Mouse (Mus musculus) urinary bladder, adult 2 months (tissue): ENCODE data around the gene Rab8b. TPM values are rescaled to one million over a fixed set of nuclear protein-coding genes. Genes with fewer than 3 reads are reported as not detected.
"Not testable (repeated sequence)": the region's sequence is repeated elsewhere in the genome, so short reads cannot be mapped to it uniquely, and the experiment has no call there.

Source experiments
- DNase-seq: peaks from one replicate; pipeline ENCODE4 v3.0.0; 2022; ENCODE audit warnings: low spot score
- polyA plus RNA-seq: library from polyadenylated mRNA; depleted of rRNA; stranded (reverse); fragments of >200 nt; gene quantifications from 2 replicates; pipeline ENCODE4 v1.2.3, GENCODE M21; 2012

Rab8b gene
- polyA plus RNA-seq, 1 experiment = 18.9 TPM

- DNase-seq = no peak
Observed at GRCm38 (mm10) chr9:66917216-66917891, 2.1 kb downstream of the Rab8b start.

GRCm38 (mm10) chr9:66915869-66916785, 3.4 kb downstream of the Rab8b start:
- no peak for DNase-seq

DNA sequence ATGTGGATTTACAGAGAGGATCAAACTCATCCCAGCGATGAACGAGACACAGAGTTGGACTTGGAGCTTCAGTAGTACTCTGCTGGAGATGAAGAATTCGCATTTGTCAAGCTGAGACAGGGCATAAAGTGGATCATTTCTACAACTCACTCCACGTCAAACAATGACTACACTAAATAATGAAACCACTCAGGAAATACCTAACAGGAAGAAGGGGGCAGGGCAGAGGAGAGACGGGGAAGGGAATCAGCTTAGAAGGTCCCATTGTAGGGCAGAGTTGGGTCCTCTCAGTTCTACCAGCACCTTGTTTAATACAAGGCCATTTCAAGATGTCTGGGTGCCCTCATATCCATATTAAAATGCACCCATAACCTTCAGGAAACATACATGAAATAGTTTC, 4.1 kb downstream of the Rab8b start:
- no peak for DNase-seq

GRCm38 (mm10) chr9:66914540-66914939, 4.9 kb downstream of the Rab8b start:
- no peak for DNase-seq

GRCm38 (mm10) chr9:66913254-66913934, 6.1 kb downstream of the Rab8b start:
- DNase-seq = not testable (repeated sequence)

DNA sequence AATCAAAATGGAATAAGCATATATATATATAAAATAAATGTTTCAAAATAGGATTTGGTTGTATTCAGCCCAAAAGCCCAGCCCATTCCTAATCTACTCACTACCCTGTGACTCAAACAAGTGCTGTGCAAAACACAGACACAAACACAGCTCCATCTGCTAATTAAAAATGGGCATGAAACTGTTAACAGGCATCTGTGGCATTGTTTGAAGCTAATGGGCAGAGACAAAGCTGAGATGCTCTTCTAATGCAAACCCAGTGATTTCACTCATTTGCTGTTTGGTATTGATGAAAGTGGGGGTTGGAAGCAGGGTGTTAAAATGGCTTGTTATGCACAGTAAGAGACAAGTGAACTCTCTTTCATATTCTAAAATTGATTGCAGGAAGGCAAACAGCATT, 7.2 kb downstream of the Rab8b start:
- DNase-seq = no peak

DNA sequence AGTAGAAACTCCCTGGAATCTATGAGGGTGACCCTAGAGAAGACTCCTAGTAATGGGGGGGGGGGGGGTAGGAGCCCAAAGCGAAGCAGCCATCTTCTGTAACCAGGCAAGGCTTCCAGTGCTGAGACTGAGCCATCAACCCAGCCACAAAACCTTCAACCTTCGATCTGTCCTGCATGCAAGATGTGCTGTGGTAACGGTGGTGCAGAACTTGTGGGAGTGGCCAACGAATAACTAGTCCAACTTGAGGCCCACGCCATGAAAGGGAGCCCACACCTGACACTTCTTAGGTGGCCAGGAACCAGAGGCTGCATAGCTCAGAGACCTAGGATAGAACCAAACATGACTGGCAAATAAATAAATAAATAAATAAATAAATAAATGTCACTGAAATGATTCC, 8.8 kb downstream of the Rab8b start:
- no peak for DNase-seq

DNA sequence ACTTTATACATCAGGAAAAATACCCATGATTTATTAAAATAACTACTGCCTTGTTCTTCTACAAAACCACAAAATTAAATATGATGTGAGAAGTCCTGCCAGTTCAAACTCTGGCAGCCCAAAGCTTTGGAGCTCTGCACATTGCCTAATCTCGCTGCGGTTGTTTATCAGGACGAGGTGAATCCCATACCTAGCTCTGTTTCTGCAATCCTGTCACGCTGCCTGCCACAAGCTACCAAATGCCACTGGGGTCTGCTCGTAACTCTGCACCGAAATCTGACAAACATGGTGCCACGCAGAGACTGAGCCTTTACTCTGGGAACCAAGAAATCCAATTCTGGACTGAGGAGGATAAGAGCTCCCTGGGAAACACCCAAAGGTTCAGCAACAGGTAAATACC, 9.6 kb downstream of the Rab8b start:
- DNase-seq = no peak

- DNase-seq = no peak
Observed at GRCm38 (mm10) chr9:66907746-66908397, 11.6 kb downstream of the Rab8b start.

DNA sequence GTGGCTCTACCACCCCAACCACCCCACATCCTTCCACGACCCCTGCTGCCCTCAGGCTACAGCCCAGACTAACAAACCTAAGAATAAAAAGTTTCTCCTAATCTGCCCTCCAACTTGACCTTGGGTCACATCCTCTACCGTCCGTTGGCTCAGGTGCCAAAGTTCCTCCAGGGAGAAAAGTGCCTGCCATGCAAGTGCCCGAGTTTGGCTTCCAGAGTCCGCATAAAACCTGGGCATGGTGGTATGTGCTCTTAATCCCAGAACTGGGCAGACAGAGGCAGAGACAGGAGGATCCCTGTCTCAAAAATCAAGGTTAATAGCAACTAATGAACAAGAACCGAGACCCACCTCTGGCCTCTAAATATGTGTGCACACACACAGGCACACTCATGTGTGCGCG, 12.4 kb downstream of the Rab8b start:
- no peak for DNase-seq

DNA sequence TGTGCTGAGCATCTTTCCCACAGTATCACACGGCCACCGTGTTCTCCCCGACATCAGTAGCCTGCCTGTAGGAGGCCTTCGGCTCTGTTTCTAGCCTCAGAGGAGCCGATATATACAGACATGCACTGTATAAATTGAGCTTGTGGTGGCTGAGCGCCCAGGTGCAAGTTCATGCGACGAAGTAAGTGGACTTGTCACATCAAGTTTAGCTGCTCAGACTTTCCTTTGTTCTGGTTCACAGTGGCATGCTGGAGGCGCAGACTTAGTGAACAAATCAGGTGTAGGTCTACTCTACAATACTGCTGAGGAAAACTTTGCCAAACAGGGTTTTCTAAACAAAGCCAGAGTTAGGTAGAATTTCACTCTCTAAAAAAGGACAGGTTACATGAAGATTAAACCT, 13.5 kb downstream of the Rab8b start:
- DNase-seq = no peak

- no peak for DNase-seq
Observed at GRCm38 (mm10) chr9:66899526-66899925, 20.0 kb downstream of the Rab8b start.

GRCm38 (mm10) chr9:66899072-66899471, 20.4 kb downstream of the Rab8b start:
- no peak for DNase-seq

DNA sequence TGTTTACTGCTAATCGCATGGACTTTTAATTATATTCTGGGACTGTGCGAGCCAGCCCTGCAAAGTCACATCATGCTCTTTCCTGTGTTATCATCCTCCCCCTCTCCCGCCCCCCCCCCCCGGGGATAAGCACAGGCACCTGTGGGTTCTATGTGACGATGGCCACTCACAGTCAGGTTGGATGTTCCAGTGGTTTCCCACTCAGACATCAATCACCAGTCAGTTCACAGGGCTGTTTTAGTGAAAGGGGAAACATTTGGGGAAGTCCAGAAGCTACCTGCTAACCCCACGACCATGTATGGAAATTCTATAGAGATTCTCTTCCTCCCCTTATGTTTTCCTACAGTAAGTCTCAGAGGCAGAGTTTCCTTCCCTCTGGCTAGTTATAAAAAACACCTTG, 21.6 kb downstream of the Rab8b start:
- no peak for DNase-seq

DNA sequence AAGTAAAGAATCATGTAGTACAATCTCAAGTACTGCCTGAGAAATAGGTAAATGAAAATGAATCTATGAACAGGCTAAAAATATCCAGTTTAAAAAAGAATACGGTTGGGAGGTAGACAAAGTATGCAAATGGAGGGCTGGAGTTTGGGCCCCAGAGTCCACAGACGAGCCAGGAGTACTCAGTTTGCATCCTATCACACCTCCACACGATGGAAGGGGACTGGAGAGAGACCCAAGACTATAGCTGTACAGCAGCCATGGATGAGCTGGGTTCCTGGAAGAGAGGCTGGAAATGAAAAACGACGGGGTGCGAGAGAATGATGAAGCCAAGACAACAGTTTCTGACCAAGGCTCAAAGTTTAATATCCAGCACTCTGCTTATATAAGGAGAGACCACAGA, 22.5 kb downstream of the Rab8b start:
- no peak for DNase-seq

GRCm38 (mm10) chr9:66895995-66896394, 23.5 kb downstream of the Rab8b start:
- no peak for DNase-seq

DNA sequence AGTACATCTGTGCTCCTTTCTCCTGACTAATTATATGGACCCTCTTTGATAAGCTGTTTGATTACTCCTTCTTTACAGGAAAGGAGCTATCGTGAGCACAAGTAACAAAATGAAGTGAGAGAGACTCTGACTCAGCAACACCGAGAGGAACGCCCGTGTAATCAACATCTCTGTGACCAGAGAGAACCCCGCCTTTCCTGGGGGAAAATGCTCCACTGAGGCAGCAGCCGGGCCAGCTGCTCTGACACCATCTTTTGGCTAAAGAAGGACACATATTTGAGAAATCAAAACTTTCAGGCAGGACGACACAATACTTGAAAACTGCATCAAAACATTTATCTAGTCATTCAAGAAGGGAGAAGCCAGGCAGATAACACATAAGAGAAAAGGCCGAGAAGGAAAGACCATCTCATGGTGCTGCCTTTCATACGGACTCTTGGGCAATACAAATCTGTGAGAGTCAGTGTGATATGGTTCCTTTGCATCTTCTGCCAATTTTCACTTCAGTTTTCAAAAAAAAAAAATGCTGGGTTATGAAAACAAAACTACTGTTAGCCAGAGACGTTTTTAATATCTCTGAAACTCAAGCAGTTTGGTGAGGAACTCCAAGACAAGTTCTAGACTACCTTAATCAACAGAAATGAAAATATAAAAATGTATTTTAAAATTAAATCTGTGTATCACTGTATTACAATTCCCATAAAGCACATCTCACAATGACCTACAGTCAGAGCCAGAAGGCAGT, 24.3 kb downstream of the Rab8b start:
- DNase-seq = no peak

GRCm38 (mm10) chr9:66894421-66894820, 25.1 kb downstream of the Rab8b start:
- no peak for DNase-seq

DNA sequence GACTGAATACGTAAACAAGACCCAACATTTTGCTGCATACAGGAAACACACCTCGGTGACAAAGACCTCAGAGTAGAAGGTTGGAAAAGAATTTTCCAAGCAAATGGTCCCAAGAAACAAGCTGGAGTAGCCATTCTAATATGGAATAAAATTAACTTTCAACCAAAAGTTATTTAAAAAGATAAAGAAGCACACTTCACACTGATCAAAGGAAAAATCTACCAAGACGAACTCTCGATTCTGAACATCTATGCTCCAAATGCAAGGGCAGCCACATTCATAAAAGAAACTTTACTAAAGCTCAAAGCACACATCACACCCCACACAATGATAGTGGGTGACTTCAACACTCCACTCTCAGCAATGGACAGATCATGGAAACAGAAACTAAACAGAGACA, 27.0 kb downstream of the Rab8b start:
- not testable (repeated sequence) for DNase-seq

GRCm38 (mm10) chr9:66887960-66888610, 31.4 kb downstream of the Rab8b start:
- no peak for DNase-seq
